Mouse (Mus musculus) T-helper 1 cell (primary cell): Measurements from ENCODE around the gene Spice1.

Experiments
- in situ Hi-C: fragments of 300-600 bp; cut with MboI, MseI; formaldehyde crosslinking; loops from one replicate; pipeline ENCODE4 v1.15.1; 2025; ENCODE audit warnings: high pct_unique_total_duplicates

Gene Spice1

DNA sequence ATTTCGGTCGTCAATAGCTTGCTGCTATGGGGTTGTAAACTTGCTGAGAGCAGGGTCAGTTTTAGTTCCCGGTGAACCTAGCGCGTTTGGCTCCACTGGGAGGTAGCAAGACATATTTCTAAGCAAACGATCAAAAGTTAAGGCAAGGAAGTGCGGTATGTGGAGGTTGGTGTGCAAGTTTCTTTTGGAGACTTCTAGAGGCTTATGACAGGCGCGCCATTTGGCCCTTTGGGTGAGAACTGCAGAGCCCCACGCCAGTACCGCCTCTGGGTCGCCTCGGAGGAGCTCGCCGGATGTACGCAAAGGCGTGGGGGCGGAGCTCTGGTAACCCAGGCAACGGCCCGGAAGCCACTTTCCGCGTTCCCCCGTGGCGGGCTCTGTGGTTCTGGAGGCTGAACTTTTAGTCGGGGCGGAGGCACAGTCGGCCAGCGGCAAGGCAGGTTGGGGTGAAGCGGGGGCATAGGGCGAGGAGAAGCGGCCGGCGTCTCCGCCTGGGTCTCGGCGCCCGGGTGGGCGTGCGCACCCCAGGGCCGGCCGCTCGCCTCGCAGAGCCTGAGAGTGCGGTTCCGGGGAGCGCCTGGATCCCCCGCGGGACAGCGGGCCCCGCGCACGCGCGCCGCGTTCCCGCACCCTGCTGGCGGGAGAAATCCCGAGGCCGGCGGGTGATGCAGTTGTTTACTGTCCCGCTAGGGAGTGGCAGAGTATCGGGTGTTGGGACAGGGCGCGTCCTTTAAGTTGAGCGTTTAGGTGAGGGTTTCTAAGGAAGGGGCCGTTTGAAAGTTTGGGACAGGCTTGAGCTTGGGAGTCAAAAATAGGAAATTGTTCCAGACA lies at the start of gene Spice1:
Gene Spice1, plus strand, starts transcription at position 51 of the 831 bp plus-strand sequence.
- in situ Hi-C loops = no loop called here

GRCm38 (mm10) chr16:44299438-44300093 lies 47.4 kb upstream of the Spice1 start:
- in situ Hi-C loops = no loop called here

GRCm38 (mm10) chr16:44302126-44302892 lies 44.6 kb upstream of the Spice1 start:
- in situ Hi-C loops = no loop called here

- in situ Hi-C loops = no loop called here
Observed at GRCm38 (mm10) chr16:44303822-44304221, 43.1 kb upstream of the Spice1 start.

- in situ Hi-C loops = no loop called here
Observed at GRCm38 (mm10) chr16:44305606-44306005, 41.3 kb upstream of the Spice1 start.

DNA sequence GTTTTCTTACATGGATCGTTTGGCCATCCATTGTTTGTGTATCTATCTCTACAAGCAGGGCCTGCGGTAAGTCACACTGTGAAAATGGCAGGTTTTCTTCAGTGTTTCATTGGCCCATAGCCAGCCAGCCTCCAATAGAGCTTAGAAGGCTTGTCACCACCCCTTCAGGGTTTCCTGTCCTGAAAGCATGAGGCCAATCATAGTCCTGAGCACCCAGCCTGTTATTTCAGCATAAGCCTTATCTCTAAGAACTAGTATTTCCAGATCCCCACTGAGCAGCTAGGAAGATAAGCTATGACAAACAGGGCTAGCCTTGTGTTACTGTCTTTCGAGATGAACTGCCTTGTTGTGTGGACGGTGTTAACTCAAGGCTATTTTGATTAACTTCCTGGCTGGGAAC lies 33.5 kb upstream of the Spice1 start:
- in situ Hi-C loops = loop anchor here (10.0 kb wide), 1 partner anchor 1161 kb away; no protein-coding TSS in a partner anchor

- in situ Hi-C loops = loop anchor here (10.0 kb wide), 1 partner anchor 1158 kb away; no protein-coding TSS in a partner anchor
Observed at GRCm38 (mm10) chr16:44316350-44316749, 30.6 kb upstream of the Spice1 start.

GRCm38 (mm10) chr16:44320232-44320631 lies 26.7 kb upstream of the Spice1 start:
- in situ Hi-C loops = no loop called here

DNA sequence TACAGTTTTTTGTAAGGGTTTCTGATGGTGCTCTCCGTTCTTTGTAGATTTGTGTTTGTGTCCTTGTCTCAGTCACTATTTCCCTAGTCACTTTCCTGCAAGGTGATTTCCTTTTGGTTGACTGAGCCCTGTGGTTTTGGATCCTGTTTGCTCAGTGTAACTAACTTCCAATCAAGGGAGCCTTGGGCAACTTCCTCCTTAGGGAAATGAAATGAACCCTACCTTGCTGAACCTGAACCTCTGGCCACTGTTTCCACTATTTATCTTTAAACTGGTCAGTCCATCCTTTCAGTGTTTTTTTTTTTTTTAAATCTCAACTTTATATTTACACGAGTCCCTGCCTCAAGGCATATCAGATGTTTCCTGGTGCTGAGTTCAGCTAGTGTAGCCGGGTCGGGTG lies 18.3 kb upstream of the Spice1 start:
- in situ Hi-C loops = no loop called here

DNA sequence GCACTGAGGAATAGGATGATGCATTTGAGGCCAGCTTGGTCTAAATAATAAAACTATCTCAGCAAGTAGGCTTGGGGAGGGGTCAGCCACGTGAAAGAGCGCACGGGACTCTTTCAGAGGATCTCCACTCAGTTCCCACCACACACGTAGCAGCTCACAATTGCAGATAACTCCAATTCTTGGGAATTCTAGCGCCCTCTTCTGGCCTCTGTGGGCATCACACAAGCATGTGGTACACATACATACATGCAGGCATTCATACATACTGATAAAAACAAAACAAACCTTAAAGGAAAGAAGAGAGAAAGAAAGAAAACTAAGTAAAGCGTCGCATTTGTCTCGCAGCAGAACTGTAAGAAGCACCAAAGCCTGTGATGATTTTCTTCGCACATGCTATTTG lies 16.3 kb upstream of the Spice1 start:
- in situ Hi-C loops = no loop called here

DNA sequence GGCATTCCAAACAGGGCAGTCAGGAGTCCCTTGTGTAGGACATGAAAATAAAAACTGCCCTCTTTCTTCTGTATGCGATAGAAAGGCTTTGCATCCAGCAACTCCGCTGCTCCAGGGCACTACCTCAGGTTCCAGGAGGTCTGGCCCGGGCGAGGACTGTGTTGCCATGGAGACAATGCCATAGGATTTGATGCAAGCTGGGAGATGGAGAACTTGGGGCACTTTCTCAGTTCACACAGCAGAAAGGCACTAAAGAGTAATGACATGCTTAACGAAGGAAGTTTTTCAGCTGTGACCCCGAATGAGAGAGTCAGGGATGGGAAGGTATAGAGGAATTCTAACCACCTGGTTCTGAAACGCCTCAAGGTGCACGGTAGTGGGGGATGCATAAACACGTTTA lies 15.8 kb upstream of the Spice1 start:
- in situ Hi-C loops = no loop called here

DNA sequence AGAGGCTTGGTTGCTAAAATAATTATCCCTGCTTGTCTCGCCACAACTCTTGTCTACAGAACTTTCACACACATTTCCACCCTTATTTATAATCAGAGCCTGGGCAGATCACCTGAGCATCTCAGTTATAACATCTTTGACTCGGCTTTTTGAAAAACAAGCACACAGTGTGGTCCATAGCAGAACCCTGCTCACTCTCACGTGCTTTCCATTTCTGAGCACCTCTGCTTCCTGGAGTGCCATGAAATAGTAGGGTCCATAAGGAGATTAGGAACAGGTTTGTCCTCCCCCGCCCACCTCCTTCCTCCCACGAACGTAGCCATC lies 15.3 kb upstream of the Spice1 start:
- in situ Hi-C loops = no loop called here

DNA sequence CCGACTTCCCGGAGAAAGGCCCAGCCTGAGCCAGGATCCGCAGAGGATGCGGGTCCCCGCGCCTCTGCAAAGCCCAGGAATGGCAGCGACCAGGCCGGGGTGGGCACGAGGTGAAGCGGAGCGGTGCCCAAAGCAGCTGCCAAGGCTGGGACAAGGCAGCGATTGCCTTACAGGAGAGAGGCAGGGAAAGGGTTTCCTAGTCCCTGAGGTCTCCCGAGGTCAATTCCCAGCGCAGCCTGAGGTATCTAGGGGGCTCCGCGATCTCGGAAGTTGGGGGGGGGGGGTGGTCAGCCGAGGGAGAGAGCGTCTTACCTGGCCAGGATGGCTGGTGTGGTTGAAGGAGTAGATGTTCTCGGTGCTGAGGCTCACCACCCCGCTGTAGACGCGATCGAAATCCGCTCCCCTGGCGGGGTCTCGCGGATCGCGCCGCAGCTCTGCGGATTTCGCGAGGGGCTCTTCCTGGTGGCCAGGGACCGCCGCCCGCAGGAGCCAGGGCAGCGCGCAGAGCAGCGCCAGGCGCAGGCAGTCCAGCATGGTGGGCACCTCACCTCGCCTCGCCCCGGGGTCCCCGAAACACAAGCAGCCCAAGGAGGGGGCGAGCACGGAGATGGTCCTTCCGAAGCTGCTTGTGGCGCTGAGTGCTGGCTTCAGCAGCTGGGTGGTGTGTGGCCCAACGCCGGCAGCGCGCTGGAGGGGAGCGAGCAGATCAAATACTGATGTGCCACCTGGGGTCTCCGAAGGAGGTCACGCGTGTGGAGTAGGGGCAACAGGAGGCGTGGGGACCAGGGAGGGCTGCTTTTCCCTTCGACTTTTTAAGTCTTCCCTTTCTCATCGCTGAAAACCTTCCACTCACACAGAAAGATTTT lies 14.7 kb upstream of the Spice1 start:
- in situ Hi-C loops = no loop called here

GRCm38 (mm10) chr16:44332861-44333284 lies 14.0 kb upstream of the Spice1 start, which contains the start of gene Sidt1:
Sidt1 (minus strand) TSS chr16:44333196.
- in situ Hi-C loops = no loop called here

DNA sequence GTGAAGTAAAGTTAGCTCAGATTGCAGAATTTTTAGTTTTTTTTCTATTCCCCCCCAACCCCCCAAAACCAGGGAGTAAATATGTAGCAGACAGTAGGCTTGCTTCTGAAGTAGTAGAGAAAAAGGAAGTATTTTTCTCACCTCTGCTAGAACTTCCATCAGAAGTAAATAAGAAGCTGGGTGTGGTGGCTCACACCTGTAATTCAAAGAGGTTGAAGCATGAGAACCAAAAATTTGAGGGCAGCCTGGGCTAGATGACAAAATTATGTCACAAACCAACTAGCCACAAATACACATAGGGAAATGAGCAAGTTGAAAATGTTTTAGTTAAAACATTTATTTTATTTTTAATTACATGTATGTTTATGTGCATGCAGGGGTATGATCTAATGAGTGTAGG lies 9.4 kb upstream of the Spice1 start:
- in situ Hi-C loops = no loop called here

- in situ Hi-C loops = no loop called here
Observed at GRCm38 (mm10) chr16:44349801-44350397, 3.0 kb downstream of the Spice1 start.

DNA sequence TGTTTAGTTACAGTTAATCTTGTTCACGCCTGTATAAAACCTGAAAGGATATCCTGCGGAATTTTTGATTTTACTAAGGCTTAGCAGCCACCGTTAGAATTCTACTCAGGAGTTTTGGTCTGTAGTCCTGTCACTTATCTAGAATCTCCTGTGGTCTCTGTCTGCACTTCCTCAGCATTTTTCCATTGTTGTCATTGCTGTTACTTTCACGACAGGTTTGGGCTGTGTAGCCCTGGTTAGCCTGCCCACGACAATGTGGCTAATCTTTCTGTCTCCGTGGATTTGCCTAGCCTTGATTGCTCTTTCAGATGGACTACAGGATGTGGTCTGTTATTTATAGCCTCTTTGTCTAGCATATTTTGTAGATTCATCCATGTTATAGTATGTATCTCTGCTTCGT lies 9.4 kb downstream of the Spice1 start:
- in situ Hi-C loops = no loop called here

- in situ Hi-C loops = no loop called here
Observed at GRCm38 (mm10) chr16:44357571-44358268, 10.8 kb downstream of the Spice1 start.

GRCm38 (mm10) chr16:44361921-44362890 lies 15.3 kb downstream of the Spice1 start:
- in situ Hi-C loops = loop anchor here (5.0 kb wide), 1 partner anchor 120 kb away; no protein-coding TSS in a partner anchor
